Mouse (Mus musculus): ENCODE measurements around the gene Ppp6r3. TPM values are rescaled to one million over a fixed set of nuclear protein-coding genes. Genes with fewer than 3 reads are reported as not detected.
"Not testable (repeated sequence)": the region's sequence is repeated elsewhere in the genome, so short reads cannot be mapped to it uniquely, and the experiment has no call there.

Ppp6r3 gene
- polyA plus RNA-seq, 1 experiment from 2014 or later = 24.6 TPM

DNA sequence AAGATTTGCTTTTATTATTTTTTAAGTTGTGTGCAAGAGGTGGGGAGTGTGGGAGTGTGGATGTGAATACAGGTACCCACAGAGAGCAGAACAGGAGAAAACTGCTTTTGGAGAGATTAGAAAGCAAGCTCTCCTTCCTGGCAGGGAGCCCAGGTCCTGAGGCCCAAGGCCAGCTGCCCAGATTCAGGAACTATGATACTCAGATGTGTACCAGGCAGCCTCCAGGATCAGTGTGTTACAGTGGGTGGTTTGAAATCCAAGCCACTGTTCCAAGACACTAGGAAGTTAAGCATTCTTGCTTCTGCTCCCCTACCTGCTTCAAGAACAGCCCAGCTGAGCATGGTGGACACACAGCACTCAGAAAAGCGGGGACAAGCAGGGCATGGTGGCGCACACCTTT lies 35.3 kb upstream of the Ppp6r3 start:
- peaks cover 8% of the 10 kb centered on the region; the same call in 1 of the 2 replicates for H3K36me3 ChIP-seq (ENCODE audit: control insufficient read depth, insufficient read depth)
- no peak overlapping the region for H3K4me2 ChIP-seq (ENCODE audit: low read depth, low read length)

GRCm38 (mm10) chr19:3609826-3610225 lies 34.3 kb upstream of the Ppp6r3 start:
- no peak for ATAC-seq (ENCODE audit: low read depth)
- Histone ChIP-seq H3K4me3 (ENCODE audit: low read depth, low read length) (no peak overlapping the region), H3K4me1 (ENCODE audit: control insufficient read depth, low read depth, low read length) (peaks cover 4% of the 10 kb centered on the region; the same call in 1 of the 2 replicates), H3K9ac (ENCODE audit: low read depth, low read length) (no peak overlapping the region), H3K27ac (ENCODE audit: low read length) (no peak overlapping the region), H3K4me2 (ENCODE audit: low read depth, low read length) (no peak overlapping the region), H3K9me3 (replicated peaks; ENCODE audit: control insufficient read depth, low read length) (no peaks in the 10 kb centered on the region), H3K27me3 (ENCODE audit: control insufficient read depth, insufficient read depth, low read depth, low read length) (no peaks in the 10 kb centered on the region), H3K36me3 (ENCODE audit: control insufficient read depth, insufficient read depth) (peaks cover 8% of the 10 kb centered on the region; the same call in 1 of the 2 replicates)
- WGBS (ENCODE audit: insufficient replicate concordance) = 66% methylated on average over 10 of the region's 10 CpGs

More for the DNA sequence above, 35.3 kb upstream of the Ppp6r3 start:
- Histone ChIP-seq H3K9me3 (replicated peaks; ENCODE audit: control insufficient read depth, low read length) (no peaks in the 10 kb centered on the region), H3K4me1 (ENCODE audit: control insufficient read depth, low read depth, low read length) (peaks cover 4% of the 10 kb centered on the region; the same call in 1 of the 2 replicates), H3K9ac (ENCODE audit: low read depth, low read length) (no peak overlapping the region), H3K4me3 (ENCODE audit: low read depth, low read length) (no peak overlapping the region), H3K27me3 (ENCODE audit: control insufficient read depth, insufficient read depth, low read depth, low read length) (no peaks in the 10 kb centered on the region), H3K27ac (ENCODE audit: low read length) (no peak overlapping the region)
- no peak for ATAC-seq (ENCODE audit: low read depth)
- 81% methylated on average over 2 of the region's 2 CpGs for WGBS (ENCODE audit: insufficient replicate concordance)

DNA sequence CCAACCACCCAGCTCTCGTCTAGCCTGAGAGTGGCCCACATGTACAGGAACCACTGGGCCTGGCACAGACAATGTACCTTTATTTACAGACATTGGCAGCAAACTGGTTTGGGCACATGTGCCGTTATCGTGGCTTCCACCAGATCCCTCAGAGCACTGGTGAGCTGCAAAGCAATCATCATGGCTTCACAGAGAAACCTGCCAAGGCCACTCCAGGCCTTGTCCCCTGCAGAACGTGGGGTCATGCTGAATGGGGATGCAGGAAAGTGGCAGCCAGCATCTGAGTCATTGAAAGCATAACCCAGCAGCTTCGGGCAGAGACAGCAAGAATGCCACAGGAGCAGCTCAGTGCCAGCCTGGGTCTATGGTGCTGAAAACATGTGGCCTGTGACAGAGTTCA lies 18.8 kb upstream of the Ppp6r3 start:
- Histone ChIP-seq H3K4me1 (ENCODE audit: control insufficient read depth, low read depth, low read length) (peaks cover 6% of the 10 kb centered on the region), H3K9ac (ENCODE audit: low read depth, low read length) (no peak overlapping the region), H3K27me3 (ENCODE audit: control insufficient read depth, insufficient read depth, low read depth, low read length) (no peaks in the 10 kb centered on the region), H3K36me3 (ENCODE audit: control insufficient read depth, insufficient read depth) (peaks cover 12% of the 10 kb centered on the region), H3K4me2 (ENCODE audit: low read depth, low read length) (no peak overlapping the region), H3K9me3 (replicated peaks; ENCODE audit: control insufficient read depth, low read length) (no peaks in the 10 kb centered on the region), H3K4me3 (ENCODE audit: low read depth, low read length) (no peak overlapping the region), H3K27ac (ENCODE audit: low read length) (no peak overlapping the region)
- ATAC-seq (ENCODE audit: low read depth) = no peak
- WGBS (ENCODE audit: insufficient replicate concordance) = 71% methylated on average over 5 of the region's 5 CpGs

GRCm38 (mm10) chr19:3593379-3594055 lies 18.0 kb upstream of the Ppp6r3 start:
- ATAC-seq (ENCODE audit: low read depth) = no peak
- Histone ChIP-seq H3K27ac (ENCODE audit: low read length) (no peak overlapping the region), H3K9me3 (replicated peaks; ENCODE audit: control insufficient read depth, low read length) (no peaks in the 10 kb centered on the region), H3K27me3 (ENCODE audit: control insufficient read depth, insufficient read depth, low read depth, low read length) (no peaks in the 10 kb centered on the region), H3K4me3 (ENCODE audit: low read depth, low read length) (no peak overlapping the region), H3K4me2 (ENCODE audit: low read depth, low read length) (no peak overlapping the region), H3K4me1 (ENCODE audit: control insufficient read depth, low read depth, low read length) (peaks cover 12% of the 10 kb centered on the region), H3K36me3 (ENCODE audit: control insufficient read depth, insufficient read depth) (peaks cover 12% of the 10 kb centered on the region), H3K9ac (ENCODE audit: low read depth, low read length) (no peak overlapping the region)
- 72% methylated on average over 7 of the region's 7 CpGs for WGBS (ENCODE audit: insufficient replicate concordance)

- no peak overlapping the region; the same call in 1 of the 2 replicates for H3K9ac ChIP-seq (ENCODE audit: low read depth, low read length)
- peaks cover 12% of the 10 kb centered on the region for H3K4me1 ChIP-seq (ENCODE audit: control insufficient read depth, low read depth, low read length)
- no peak overlapping the region for H3K4me2 ChIP-seq (ENCODE audit: low read depth, low read length)
- peaks cover 9% of the 10 kb centered on the region for H3K36me3 ChIP-seq (ENCODE audit: control insufficient read depth, insufficient read depth)
- no peak overlapping the region for H3K4me3 ChIP-seq (ENCODE audit: low read depth, low read length)
- ATAC-seq (ENCODE audit: low read depth) = peak; percentile 32
- no peaks in the 10 kb centered on the region for H3K9me3 ChIP-seq (replicated peaks; ENCODE audit: control insufficient read depth, low read length)
- H3K27me3 ChIP-seq (ENCODE audit: control insufficient read depth, insufficient read depth, low read depth, low read length) = no peaks in the 10 kb centered on the region
- WGBS (ENCODE audit: insufficient replicate concordance) = 24% methylated on average over 4 of the region's 4 CpGs
- peak overlapping the region; percentile 55 for H3K27ac ChIP-seq (ENCODE audit: low read length)
Measured at GRCm38 (mm10) chr19:3589968-3590367, 14.4 kb upstream of the Ppp6r3 start.

DNA sequence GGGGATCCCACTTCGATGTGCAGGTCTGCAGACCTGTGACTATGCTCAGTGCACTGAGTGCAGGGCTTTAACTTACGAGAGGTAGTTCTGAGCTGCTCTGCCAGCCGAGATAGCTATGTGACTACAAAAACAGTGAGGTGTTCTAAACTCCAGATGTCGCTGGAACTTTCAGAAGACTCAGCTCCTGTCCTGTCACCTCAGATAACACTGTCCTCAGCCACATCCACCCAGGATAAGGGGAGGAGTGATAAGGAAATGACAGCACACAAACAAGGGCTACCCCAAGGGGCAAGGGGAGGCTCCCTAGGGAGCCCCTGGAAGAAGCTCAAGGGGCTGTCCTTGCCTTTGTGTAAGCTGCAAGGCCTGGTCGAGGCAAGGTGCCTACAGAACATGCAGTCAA lies 14.0 kb upstream of the Ppp6r3 start:
- Histone ChIP-seq H3K27ac (ENCODE audit: low read length) (peak overlapping the region; percentile 55), H3K4me2 (ENCODE audit: low read depth, low read length) (no peak overlapping the region), H3K4me3 (ENCODE audit: low read depth, low read length) (no peak overlapping the region), H3K9ac (ENCODE audit: low read depth, low read length) (peak overlapping the region; percentile 30; the same call in 1 of the 2 replicates), H3K9me3 (replicated peaks; ENCODE audit: control insufficient read depth, low read length) (no peaks in the 10 kb centered on the region), H3K36me3 (ENCODE audit: control insufficient read depth, insufficient read depth) (peaks cover 9% of the 10 kb centered on the region), H3K4me1 (ENCODE audit: control insufficient read depth, low read depth, low read length) (peaks cover 12% of the 10 kb centered on the region), H3K27me3 (ENCODE audit: control insufficient read depth, insufficient read depth, low read depth, low read length) (no peaks in the 10 kb centered on the region)
- ATAC-seq (ENCODE audit: low read depth) = peak; percentile 84
- 29% methylated on average over 5 of the region's 5 CpGs for WGBS (ENCODE audit: insufficient replicate concordance)

DNA sequence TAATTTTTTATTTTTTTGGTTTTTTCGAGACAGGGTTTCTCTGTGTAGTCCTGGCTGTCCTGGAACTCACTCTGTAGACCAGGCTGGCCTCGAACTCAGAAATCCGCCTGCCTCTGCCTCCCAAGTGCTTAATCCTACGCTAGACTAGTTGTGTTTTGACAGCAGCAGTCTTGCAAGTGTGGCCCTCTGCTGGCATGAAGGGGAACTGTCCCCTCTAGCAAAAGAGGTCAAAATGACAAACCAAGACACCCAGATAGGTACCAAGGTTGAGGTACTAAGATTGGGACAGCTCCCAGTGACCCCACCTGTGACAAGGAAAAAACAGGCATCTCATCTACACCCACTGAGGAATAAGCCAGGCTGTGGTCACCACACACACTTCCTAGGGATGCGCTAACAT lies 12.2 kb upstream of the Ppp6r3 start:
- H3K27ac ChIP-seq (ENCODE audit: low read length); H3K9me3 ChIP-seq (replicated peaks; ENCODE audit: control insufficient read depth, low read length); H3K4me3 ChIP-seq (ENCODE audit: low read depth, low read length); H3K4me2 ChIP-seq (ENCODE audit: low read depth, low read length); H3K27me3 ChIP-seq (ENCODE audit: control insufficient read depth, insufficient read depth, low read depth, low read length); H3K9ac ChIP-seq (ENCODE audit: low read depth, low read length); H3K36me3 ChIP-seq (ENCODE audit: control insufficient read depth, insufficient read depth); ATAC-seq (ENCODE audit: low read depth): not testable (repeated sequence)
- peaks cover 12% of the 10 kb centered on the region for H3K4me1 ChIP-seq (ENCODE audit: control insufficient read depth, low read depth, low read length)
- WGBS (ENCODE audit: insufficient replicate concordance) = 70% methylated on average over 5 of the region's 5 CpGs

DNA sequence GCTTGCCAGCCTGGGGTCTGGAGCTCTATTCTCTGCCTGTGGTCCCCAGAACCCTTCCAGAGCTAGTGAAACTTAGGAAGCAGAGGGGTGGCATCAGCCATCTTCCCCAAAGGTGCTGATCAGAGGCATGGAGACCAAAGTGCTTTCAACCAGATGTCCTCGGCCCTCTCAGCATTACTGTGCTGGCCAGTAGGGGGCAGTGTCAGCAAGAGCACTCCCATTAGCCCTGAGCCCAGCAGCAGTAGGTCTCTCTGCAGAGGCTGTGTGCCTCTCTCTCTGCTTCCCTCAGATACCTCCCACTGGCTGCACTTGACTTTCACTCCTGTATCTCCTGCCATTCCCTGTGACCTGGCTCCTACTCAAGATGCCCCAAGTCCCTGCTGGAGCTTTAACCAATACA lies 11.0 kb upstream of the Ppp6r3 start:
- Histone ChIP-seq H3K9ac (ENCODE audit: low read depth, low read length) (no peak overlapping the region), H3K4me1 (ENCODE audit: control insufficient read depth, low read depth, low read length) (peaks cover 12% of the 10 kb centered on the region), H3K4me3 (ENCODE audit: low read depth, low read length) (no peak overlapping the region), H3K27me3 (ENCODE audit: control insufficient read depth, insufficient read depth, low read depth, low read length) (no peaks in the 10 kb centered on the region), H3K27ac (ENCODE audit: low read length) (no peak overlapping the region), H3K9me3 (replicated peaks; ENCODE audit: control insufficient read depth, low read length) (no peaks in the 10 kb centered on the region), H3K4me2 (ENCODE audit: low read depth, low read length) (no peak overlapping the region), H3K36me3 (ENCODE audit: control insufficient read depth, insufficient read depth) (no peaks in the 10 kb centered on the region)
- peak; percentile 3; the same call in 1 of the 2 replicates for ATAC-seq (ENCODE audit: low read depth)
- 33% methylated on average over 1 of the region's 1 CpGs for WGBS (ENCODE audit: insufficient replicate concordance)

- Histone ChIP-seq H3K27me3 (ENCODE audit: control insufficient read depth, insufficient read depth, low read depth, low read length) (no peaks in the 10 kb centered on the region), H3K9me3 (replicated peaks; ENCODE audit: control insufficient read depth, low read length) (no peaks in the 10 kb centered on the region), H3K4me3 (ENCODE audit: low read depth, low read length) (no peak overlapping the region), H3K36me3 (ENCODE audit: control insufficient read depth, insufficient read depth) (no peaks in the 10 kb centered on the region), H3K27ac (ENCODE audit: low read length) (no peak overlapping the region), H3K4me1 (ENCODE audit: control insufficient read depth, low read depth, low read length) (peaks cover 12% of the 10 kb centered on the region), H3K4me2 (ENCODE audit: low read depth, low read length) (no peak overlapping the region), H3K9ac (ENCODE audit: low read depth, low read length) (no peak overlapping the region)
- ATAC-seq (ENCODE audit: low read depth) = no peak
- WGBS (ENCODE audit: insufficient replicate concordance) = 88% methylated on average over 9 of the region's 9 CpGs
Measured at GRCm38 (mm10) chr19:3586026-3586425, 10.5 kb upstream of the Ppp6r3 start.

All from liver, embryonic 16.5 days (tissue).